Mouse (Mus musculus) limb, embryonic 10.5 days (tissue): ENCODE measurements at regions not wholly inside any gene's neighbourhood (a gene's known extent, or its start where the extent isn't known, plus 50 kb on each side); places are given as distances from the start of the nearest gene placed in this dataset.
A peak's percentile ranks its signal among the peaks of the same experiment; 100 is the strongest.
"Not testable (repeated sequence)": the region's sequence is repeated elsewhere in the genome, so short reads cannot be mapped to it uniquely, and the experiment has no call there.

ENCODE experiments used
- DNase-seq: peaks from one replicate; pipeline ENCODE4 v3.0.0-alpha.2; 2017; ENCODE audit warnings: low spot score
- H3K27ac ChIP-seq: fragments of 300-500 bp; sonication (generic); 2 replicates; pipeline ENCODE4 v1.5.1; 2016; ENCODE audit warnings: mild to moderate bottlenecking
- H3K27me3 ChIP-seq: fragments of 300-500 bp; sonication (generic); 2 replicates; pipeline ENCODE4 v1.6.1; 2016; ENCODE audit warnings: low read depth, mild to moderate bottlenecking; ENCODE audit not compliant: poor library complexity, severe bottlenecking
- H3K36me3 ChIP-seq: fragments of 300-500 bp; sonication (generic); 2 replicates; pipeline ENCODE4 v1.6.1; 2016; ENCODE audit warnings: mild to moderate bottlenecking, moderate library complexity
- H3K4me1 ChIP-seq: fragments of 300-500 bp; sonication (generic); 2 replicates; pipeline ENCODE4 v1.6.1; 2016
- H3K4me3 ChIP-seq: fragments of 300-500 bp; sonication (generic); 2 replicates; pipeline ENCODE4 v1.5.1; 2016; ENCODE audit warnings: mild to moderate bottlenecking, moderate library complexity
- H3K9me3 ChIP-seq: fragments of 300-500 bp; sonication (generic); replicated peaks from 2 replicates; pipeline ENCODE4 v1.6.1; 2016; ENCODE audit warnings: mild to moderate bottlenecking
- WGBS: fragments of 180-500 bp; shearing (Covaris S2); methylation state at CpG from one replicate; pipeline ENCODE4 v1.1.7; 2016; 5-methylcytosine and 5-hydroxymethylcytosine counted together

- Histone ChIP-seq H3K27ac (peak overlapping the region; percentile 50; the same call in 1 of the 2 replicates), H3K36me3 (no peaks in the 10 kb centered on the region), H3K9me3 (no peaks in the 10 kb centered on the region), H3K27me3 (no peaks in the 10 kb centered on the region), H3K4me3 (no peak overlapping the region), H3K4me1 (peaks cover 6% of the 10 kb centered on the region; the same call in 1 of the 2 replicates)
- DNase-seq: no peak
- 20% methylated on average over 4 of the region's 4 CpGs for WGBS
Measured at GRCm38 (mm10) chr8:37131988-37132387, 138.6 kb downstream of the AI429214 start.

GRCm38 (mm10) chr8:37134192-37134964 is 141.0 kb downstream of the AI429214 start:
- H3K9me3 ChIP-seq: no peaks in the 10 kb centered on the region
- no peak overlapping the region for H3K4me3 ChIP-seq
- no peaks in the 10 kb centered on the region for H3K36me3 ChIP-seq
- peaks cover 6% of the 10 kb centered on the region; the same call in 1 of the 2 replicates for H3K4me1 ChIP-seq
- no peak overlapping the region for H3K27ac ChIP-seq
- DNase-seq: no peak
- 81% methylated on average over 8 of the region's 8 CpGs for WGBS
- no peaks in the 10 kb centered on the region for H3K27me3 ChIP-seq

- Histone ChIP-seq H3K36me3 (no peaks in the 10 kb centered on the region), H3K27ac (no peak overlapping the region), H3K4me1 (no peaks in the 10 kb centered on the region), H3K9me3 (no peaks in the 10 kb centered on the region), H3K4me3 (no peak overlapping the region), H3K27me3 (no peaks in the 10 kb centered on the region)
- WGBS: 88% methylated on average over 1 of the region's 1 CpGs
- no peak for DNase-seq
Measured at GRCm38 (mm10) chr8:37150286-37150685, 156.9 kb downstream of the AI429214 start.

- 88% methylated on average over 7 of the region's 7 CpGs for WGBS
- Histone ChIP-seq H3K9me3 (no peaks in the 10 kb centered on the region), H3K36me3 (no peaks in the 10 kb centered on the region), H3K27me3 (no peaks in the 10 kb centered on the region), H3K4me1 (no peaks in the 10 kb centered on the region), H3K27ac (no peak overlapping the region), H3K4me3 (no peak overlapping the region)
- no peak for DNase-seq
Measured at GRCm38 (mm10) chr8:37154361-37154760, 161.0 kb downstream of the AI429214 start.

- Histone ChIP-seq H3K36me3 (no peaks in the 10 kb centered on the region), H3K27ac (no peak overlapping the region), H3K4me1 (no peaks in the 10 kb centered on the region), H3K27me3 (no peaks in the 10 kb centered on the region), H3K4me3 (no peak overlapping the region), H3K9me3 (no peaks in the 10 kb centered on the region)
- WGBS: 89% methylated on average over 8 of the region's 8 CpGs
- DNase-seq: no peak
Measured at GRCm38 (mm10) chr8:37154946-37155345, 161.5 kb downstream of the AI429214 start.

GRCm38 (mm10) chr8:37159481-37159880 is 166.1 kb downstream of the AI429214 start:
- 12% methylated on average over 9 of the region's 9 CpGs for WGBS
- no peak overlapping the region for H3K4me3 ChIP-seq

GRCm38 (mm10) chr8:37196859-37197258 is 203.5 kb downstream of the AI429214 start:
- no peaks in the 10 kb centered on the region for H3K27me3 ChIP-seq
- 73% methylated on average over 1 of the region's 1 CpGs for WGBS
- H3K9me3 ChIP-seq: no peaks in the 10 kb centered on the region
- no peaks in the 10 kb centered on the region for H3K4me1 ChIP-seq
- no peak for DNase-seq
- no peak overlapping the region for H3K27ac ChIP-seq
- H3K4me3 ChIP-seq: no peak overlapping the region
- no peaks in the 10 kb centered on the region for H3K36me3 ChIP-seq

More at GRCm38 (mm10) chr8:37159481-37159880, 166.1 kb downstream of the AI429214 start:
- Histone ChIP-seq H3K27ac (no peak overlapping the region), H3K36me3 (no peaks in the 10 kb centered on the region), H3K4me1 (no peaks in the 10 kb centered on the region), H3K9me3 (no peaks in the 10 kb centered on the region), H3K27me3 (no peaks in the 10 kb centered on the region)
- peak; percentile 81 for DNase-seq

- 93% methylated on average over 4 of the region's 4 CpGs for WGBS
Measured at GRCm38 (mm10) chr8:37215894-37216293, 222.5 kb downstream of the AI429214 start.

GRCm38 (mm10) chr8:37227091-37227490 is 233.7 kb downstream of the AI429214 start:
- Histone ChIP-seq H3K36me3 (no peaks in the 10 kb centered on the region), H3K9me3 (no peaks in the 10 kb centered on the region), H3K4me3 (no peak overlapping the region), H3K27ac (no peak overlapping the region), H3K4me1 (no peaks in the 10 kb centered on the region), H3K27me3 (no peaks in the 10 kb centered on the region)
- no peak for DNase-seq
- 88% methylated on average over 2 of the region's 2 CpGs for WGBS

More at GRCm38 (mm10) chr8:37215894-37216293, 222.5 kb downstream of the AI429214 start:
- Histone ChIP-seq H3K9me3 (no peaks in the 10 kb centered on the region), H3K27ac (no peak overlapping the region), H3K27me3 (no peaks in the 10 kb centered on the region), H3K4me3 (no peak overlapping the region), H3K4me1 (no peaks in the 10 kb centered on the region), H3K36me3 (no peaks in the 10 kb centered on the region)
- DNase-seq: no peak

GRCm38 (mm10) chr8:37237306-37237705 is 243.9 kb downstream of the AI429214 start:
- Histone ChIP-seq H3K4me3 (no peak overlapping the region), H3K4me1 (no peaks in the 10 kb centered on the region), H3K9me3 (no peaks in the 10 kb centered on the region), H3K27me3 (no peaks in the 10 kb centered on the region), H3K36me3 (no peaks in the 10 kb centered on the region), H3K27ac (no peak overlapping the region)
- WGBS: 90% methylated on average over 2 of the region's 2 CpGs
- DNase-seq: no peak

- Histone ChIP-seq H3K4me1 (no peaks in the 10 kb centered on the region), H3K4me3 (no peak overlapping the region), H3K36me3 (no peaks in the 10 kb centered on the region), H3K27me3 (no peaks in the 10 kb centered on the region), H3K9me3 (no peaks in the 10 kb centered on the region), H3K27ac (no peak overlapping the region)
- DNase-seq: no peak
Measured at GRCm38 (mm10) chr8:37239354-37239753, 245.9 kb downstream of the AI429214 start.

- not testable (repeated sequence) for H3K27me3 ChIP-seq, H3K4me1 ChIP-seq, DNase-seq, H3K27ac ChIP-seq, H3K36me3 ChIP-seq, H3K9me3 ChIP-seq, H3K4me3 ChIP-seq
- 76% methylated on average over 7 of the region's 7 CpGs for WGBS
Measured at GRCm38 (mm10) chr8:37251234-37251633, 257.8 kb downstream of the AI429214 start.

- WGBS: 85% methylated on average over 7 of the region's 7 CpGs
Measured at GRCm38 (mm10) chr8:37291069-37291850, 297.9 kb downstream of the AI429214 start.

More at GRCm38 (mm10) chr8:37291069-37291850, 297.9 kb downstream of the AI429214 start:
- Histone ChIP-seq H3K27me3 (no peaks in the 10 kb centered on the region), H3K36me3 (no peaks in the 10 kb centered on the region), H3K27ac (no peak overlapping the region), H3K4me1 (no peaks in the 10 kb centered on the region), H3K9me3 (no peaks in the 10 kb centered on the region), H3K4me3 (no peak overlapping the region)
- no peak for DNase-seq
